ENCODE assay signal across 22 mouse cellular contexts in genomic region chr1:190397811-190398210, GRCm38 (mm10).
"Had no signal": no experiment of that assay in that cellular context is flagged by ENCODE, and none has a peak within 500 bp of the region (broad histone marks: within the 10 kb centered on the region; RNA-seq: fewer than 3 reads in every experiment).

No protein-coding gene starts in this region.

- H3K4me3 ChIP-seq: layer of hippocampus, adult 2 months; limb, embryonic 10.5 days; limb, embryonic 13.5 days; midbrain, embryonic 12.5 days; midbrain, embryonic 15.5 days; neural tube, embryonic 12.5 days; neural tube, embryonic 15.5 days had no signal

- DNase-seq: kidney, adult 18-20 months; kidney, adult 9 months; kidney, postnatal 14 days; layer of hippocampus, adult 9-11 months; lung, embryonic 14.5 days; right cerebral cortex, adult 18-20 months; right cerebral cortex, postnatal 14 days; spleen, adult 18-20 months; thymus, adult 18-20 months; thymus, postnatal 14 days; thymus, postnatal 4 days had no signal

- H3K27ac ChIP-seq: layer of hippocampus, adult 2 months; limb, embryonic 10.5 days; limb, embryonic 13.5 days; macrophage; midbrain, embryonic 12.5 days; midbrain, embryonic 15.5 days; neural tube, embryonic 12.5 days; neural tube, embryonic 15.5 days had no signal

- H3K27me3 ChIP-seq: midbrain, embryonic 15.5 days; neural tube, embryonic 12.5 days; neural tube, embryonic 15.5 days had no signal

- H3K9ac ChIP-seq: limb, embryonic 13.5 days; lung, embryonic 14.5 days; midbrain, embryonic 12.5 days; midbrain, embryonic 15.5 days; neural tube, embryonic 12.5 days; neural tube, embryonic 15.5 days had no signal

- ATAC-seq: inflammation-experienced regulatory T-cells, adult 6 months; intestine, embryonic 16.5 days; lung, postnatal 0 days; midbrain, embryonic 15.5 days had no signal

- H3K36me3 ChIP-seq: limb, embryonic 10.5 days; limb, embryonic 13.5 days; midbrain, embryonic 12.5 days; midbrain, embryonic 15.5 days; neural tube, embryonic 12.5 days; neural tube, embryonic 15.5 days had no signal

- H3K9me3 ChIP-seq: limb, embryonic 10.5 days; limb, embryonic 13.5 days; midbrain, embryonic 12.5 days; midbrain, embryonic 15.5 days; neural tube, embryonic 12.5 days; neural tube, embryonic 15.5 days had no signal

- H3K4me1 ChIP-seq: limb, embryonic 10.5 days; limb, embryonic 13.5 days; midbrain, embryonic 15.5 days; neural tube, embryonic 12.5 days; neural tube, embryonic 15.5 days had no signal

- H3K4me2 ChIP-seq: limb, embryonic 13.5 days; lung, embryonic 14.5 days; midbrain, embryonic 12.5 days; midbrain, embryonic 15.5 days; neural tube, embryonic 12.5 days; neural tube, embryonic 15.5 days had no signal
